ENCODE assay signal across 16 mouse cellular contexts in the genomic region with DNA sequence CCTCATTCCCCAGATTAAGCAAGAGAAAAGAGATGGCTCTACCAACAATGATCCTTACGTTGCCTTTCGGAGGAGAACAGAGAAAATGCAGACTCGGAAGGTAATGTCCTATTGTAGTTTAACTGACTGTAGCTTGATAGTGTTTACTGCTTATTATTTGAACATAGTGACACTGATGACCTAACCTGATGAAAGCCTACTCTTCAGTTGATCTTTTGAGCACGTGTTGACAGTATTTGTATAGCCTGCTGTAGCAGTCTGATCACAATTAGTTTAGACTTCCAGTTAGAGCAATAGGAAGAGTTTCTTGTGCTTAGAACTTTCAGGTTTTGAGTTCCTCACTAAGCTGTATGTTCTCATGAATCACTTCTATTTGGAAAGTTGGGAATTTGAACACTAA.
"Had no signal": no experiment of that assay in that cellular context is flagged by ENCODE, and none has a peak within 500 bp of the region (broad histone marks: within the 10 kb centered on the region; RNA-seq: fewer than 3 reads in every experiment).

No protein-coding gene starts in this region.

- DNase-seq: retina, postnatal 1 day; right cerebral cortex, adult 18-20 months; right cerebral cortex, postnatal 14 days; right cerebral cortex, postnatal 25 days; right cerebral cortex, postnatal 4 days; spleen, adult 18-20 months; thymus, adult 18-20 months; thymus, adult 2 months; thymus, postnatal 14 days; thymus, postnatal 25 days; thymus, postnatal 36 days; thymus, postnatal 4 days had no signal

- H3K27me3 ChIP-seq: neural tube, embryonic 13.5 days; neural tube, embryonic 15.5 days; stomach, embryonic 15.5 days had no signal

- H3K4me3 ChIP-seq: neural tube, embryonic 13.5 days; neural tube, embryonic 15.5 days; stomach, embryonic 15.5 days had no signal

- H3K4me2 ChIP-seq: neural tube, embryonic 13.5 days; neural tube, embryonic 15.5 days; stomach, embryonic 15.5 days had no signal

- H3K9ac ChIP-seq: neural tube, embryonic 13.5 days; neural tube, embryonic 15.5 days; stomach, embryonic 15.5 days had no signal

- H3K9me3 ChIP-seq: neural tube, embryonic 13.5 days; neural tube, embryonic 15.5 days; stomach, embryonic 15.5 days had no signal

- H3K4me1 ChIP-seq: stomach, embryonic 15.5 days had no signal

- H3K27ac ChIP-seq: neural tube, embryonic 13.5 days; neural tube, embryonic 15.5 days; stomach, embryonic 15.5 days; stomach, postnatal 0 days had no signal

- H3K36me3 ChIP-seq: neural tube, embryonic 15.5 days; stomach, embryonic 15.5 days had no signal
